Mouse (Mus musculus): ENCODE measurements at regions not wholly inside any gene's neighbourhood (a gene's known extent, or its start where the extent isn't known, plus 50 kb on each side); places are given as distances from the start of the nearest gene placed in this dataset.

- Histone ChIP-seq H3K9ac (replicated peaks) (no peak overlapping the region; the same call in 1 of the 2 replicates), H3K4me1 (replicated peaks) (peaks cover 56% of the 10 kb centered on the region), H3K9me3 (no peaks in the 10 kb centered on the region; the same call in 1 of the 2 replicates), H3K4me3 (replicated peaks) (no peak overlapping the region), H3K4me2 (no peak overlapping the region), H3K36me3 (no peaks in the 10 kb centered on the region), H3K27me3 (0 out of 2 replicates have a peak, but pooled peaks cover 4% of the 10 kb centered on the region), H3K27ac (peak overlapping the region; percentile 77)
- ATAC-seq (ENCODE audit: insufficient number of reproducible peaks, insufficient read depth, low FRiP score, low TSS enrichment, low read depth) = no peak
- 28% methylated on average over 3 of the region's 3 CpGs for WGBS
Observed at GRCm38 (mm10) chr17:83902523-83902922, 54.8 kb upstream of the Haao start.

GRCm38 (mm10) chr17:83902091-83902490 lies 54.3 kb upstream of the Haao start:
- no peak overlapping the region; the same call in 1 of the 2 replicates for H3K9ac ChIP-seq (replicated peaks)
- H3K9me3 ChIP-seq = no peaks in the 10 kb centered on the region
- ATAC-seq (ENCODE audit: insufficient number of reproducible peaks, insufficient read depth, low FRiP score, low TSS enrichment, low read depth) = no peak
- WGBS = 9% methylated on average over 6 of the region's 6 CpGs
- 0 out of 2 replicates have a peak, but pooled peaks cover 4% of the 10 kb centered on the region for H3K27me3 ChIP-seq
- H3K4me1 ChIP-seq (replicated peaks) = peaks cover 60% of the 10 kb centered on the region
- H3K27ac ChIP-seq = peak overlapping the region; percentile 77
- H3K4me3 ChIP-seq (replicated peaks) = no peak overlapping the region
- no peaks in the 10 kb centered on the region for H3K36me3 ChIP-seq
- no peak overlapping the region for H3K4me2 ChIP-seq

GRCm38 (mm10) chr17:83899588-83900152 lies 51.9 kb upstream of the Haao start:
- H3K9ac ChIP-seq (replicated peaks) = no peak overlapping the region
- 0 out of 2 replicates have a peak, but pooled peaks cover 4% of the 10 kb centered on the region for H3K27me3 ChIP-seq
- peaks cover 82% of the 10 kb centered on the region for H3K4me1 ChIP-seq (replicated peaks)
- H3K36me3 ChIP-seq = no peaks in the 10 kb centered on the region
- no peaks in the 10 kb centered on the region for H3K9me3 ChIP-seq
- H3K27ac ChIP-seq = peak overlapping the region; percentile 31; the same call in 1 of the 2 replicates
- H3K4me2 ChIP-seq = no peak overlapping the region
- no peak overlapping the region for H3K4me3 ChIP-seq (replicated peaks)
- ATAC-seq (ENCODE audit: insufficient number of reproducible peaks, insufficient read depth, low FRiP score, low TSS enrichment, low read depth) = no peak
- WGBS = 74% methylated on average over 7 of the region's 7 CpGs

- no peak overlapping the region for H3K9ac ChIP-seq (replicated peaks)
- no peak overlapping the region for H3K4me2 ChIP-seq
- no peak overlapping the region for H3K4me3 ChIP-seq (replicated peaks)
- 88% methylated on average over 5 of the region's 5 CpGs for WGBS
- H3K9me3 ChIP-seq = no peaks in the 10 kb centered on the region
- no peak for ATAC-seq (ENCODE audit: insufficient number of reproducible peaks, insufficient read depth, low FRiP score, low TSS enrichment, low read depth)
- peak overlapping the region; percentile 29; the same call in 1 of the 2 replicates for H3K27ac ChIP-seq
- peaks cover 73% of the 10 kb centered on the region for H3K4me1 ChIP-seq (replicated peaks)
- H3K36me3 ChIP-seq = no peaks in the 10 kb centered on the region
- 0 out of 2 replicates have a peak, but pooled peaks cover 4% of the 10 kb centered on the region for H3K27me3 ChIP-seq
Observed at GRCm38 (mm10) chr17:83898531-83898930, 50.8 kb upstream of the Haao start.
